Mouse (Mus musculus): ENCODE results near the gene Tmem97. TPM values are rescaled to one million over a fixed set of nuclear protein-coding genes. Genes with fewer than 3 reads are reported as not detected.
"Not testable (repeated sequence)": the region's sequence is repeated elsewhere in the genome, so short reads cannot be mapped to it uniquely, and the experiment has no call there.

The Tmem97 gene
- total RNA-seq, 2 experiments from 2014 or later: 37.8 to 59.8 TPM

DNA sequence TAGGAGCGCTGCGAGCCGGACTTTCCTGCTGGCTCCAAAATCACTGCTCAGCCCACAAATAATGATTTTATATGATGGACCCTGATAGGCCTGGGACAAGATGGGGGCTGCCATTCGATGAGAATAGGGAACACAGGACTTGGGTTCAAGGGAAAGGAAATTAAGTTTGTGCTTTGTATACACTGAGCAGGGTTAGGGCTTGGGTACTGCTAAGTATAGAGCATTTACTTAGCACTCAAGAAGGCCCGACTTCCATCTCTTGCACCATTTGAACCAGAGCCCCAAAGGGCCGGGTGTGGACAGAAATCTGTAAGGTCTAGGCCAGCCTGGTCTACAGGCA is 452 bp upstream of the Tmem97 start:
- DNase-seq: no peak

DNA sequence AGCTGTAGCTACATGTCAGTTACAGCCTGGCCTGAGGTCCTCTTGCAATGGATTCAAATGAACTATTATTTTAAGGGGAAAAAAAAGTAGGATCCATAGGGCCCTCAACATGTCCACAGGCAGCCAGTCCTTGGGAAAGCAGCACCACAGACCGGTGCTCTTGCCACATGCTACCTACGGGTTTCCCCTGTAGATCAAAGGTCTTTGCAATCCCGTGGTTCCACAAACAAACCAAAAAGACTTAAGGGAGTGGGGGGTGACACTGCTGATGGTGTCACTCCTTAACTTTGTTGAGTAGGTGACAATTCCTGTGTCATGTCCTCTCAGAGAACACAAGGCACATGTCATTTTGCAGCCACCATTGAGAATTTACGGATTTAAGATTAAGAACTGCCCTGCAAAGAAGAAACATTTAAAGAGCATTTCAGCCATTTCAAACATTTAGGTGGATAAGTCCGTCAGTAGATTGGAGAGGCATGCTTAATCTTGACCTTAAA is 1.0 kb downstream of the Tmem97 start:
- DNase-seq: no peak

DNA sequence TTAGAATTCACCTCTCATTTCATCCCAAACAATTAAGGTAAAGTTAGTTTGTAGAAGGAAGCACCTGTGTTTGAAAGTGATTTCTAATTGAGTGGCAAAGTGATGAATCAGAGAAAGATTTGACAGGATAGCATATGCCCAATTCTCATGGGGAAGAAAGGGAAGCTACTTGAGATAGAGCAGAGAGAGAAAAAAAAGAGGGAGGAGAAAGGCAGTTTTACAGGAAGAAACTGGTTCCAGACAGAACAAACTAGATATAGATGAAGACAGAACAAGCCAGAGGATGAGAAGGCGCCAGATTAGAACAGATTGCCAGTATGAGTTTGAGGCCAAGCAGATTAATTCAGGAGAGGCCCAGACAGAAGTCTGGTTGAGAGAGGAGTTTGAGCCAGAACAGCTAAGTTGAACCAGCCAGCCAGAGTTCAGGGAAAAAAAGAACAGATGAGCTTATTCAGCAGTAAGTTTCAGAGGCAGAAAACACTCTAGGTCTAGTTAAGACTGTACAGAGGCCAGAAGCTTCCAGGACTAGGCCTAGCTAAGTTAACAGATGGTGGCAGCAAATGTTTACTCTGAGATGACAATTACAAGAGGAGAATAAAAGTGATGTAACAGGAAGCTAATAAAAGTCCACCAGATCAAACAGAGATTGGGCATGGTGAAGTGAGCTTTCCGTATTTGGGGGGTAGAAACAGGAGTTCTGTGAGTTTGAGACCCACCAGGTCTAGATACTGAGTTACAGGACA is 2.7 kb downstream of the Tmem97 start:
- DNase-seq: no peak

DNA sequence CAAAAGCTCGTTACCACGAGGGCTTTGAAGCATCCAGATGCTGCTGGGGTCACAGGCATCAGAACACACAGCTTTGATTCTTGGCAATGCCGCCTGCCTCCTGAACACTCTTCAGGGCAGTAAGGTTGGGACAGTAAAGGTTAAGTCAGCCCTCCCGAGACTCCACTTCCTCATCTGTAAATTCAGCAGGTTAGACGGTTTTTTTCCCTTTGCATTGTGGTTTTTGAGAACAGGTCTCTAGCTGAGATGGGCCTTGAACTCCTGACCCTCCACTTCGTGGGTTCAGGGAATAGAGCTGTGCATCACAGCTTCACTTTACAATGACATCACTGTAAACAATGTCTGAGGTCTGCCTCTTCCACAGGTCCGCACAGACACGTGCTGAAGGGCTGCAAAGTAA is 5.4 kb downstream of the Tmem97 start:
- no peak for DNase-seq

DNA sequence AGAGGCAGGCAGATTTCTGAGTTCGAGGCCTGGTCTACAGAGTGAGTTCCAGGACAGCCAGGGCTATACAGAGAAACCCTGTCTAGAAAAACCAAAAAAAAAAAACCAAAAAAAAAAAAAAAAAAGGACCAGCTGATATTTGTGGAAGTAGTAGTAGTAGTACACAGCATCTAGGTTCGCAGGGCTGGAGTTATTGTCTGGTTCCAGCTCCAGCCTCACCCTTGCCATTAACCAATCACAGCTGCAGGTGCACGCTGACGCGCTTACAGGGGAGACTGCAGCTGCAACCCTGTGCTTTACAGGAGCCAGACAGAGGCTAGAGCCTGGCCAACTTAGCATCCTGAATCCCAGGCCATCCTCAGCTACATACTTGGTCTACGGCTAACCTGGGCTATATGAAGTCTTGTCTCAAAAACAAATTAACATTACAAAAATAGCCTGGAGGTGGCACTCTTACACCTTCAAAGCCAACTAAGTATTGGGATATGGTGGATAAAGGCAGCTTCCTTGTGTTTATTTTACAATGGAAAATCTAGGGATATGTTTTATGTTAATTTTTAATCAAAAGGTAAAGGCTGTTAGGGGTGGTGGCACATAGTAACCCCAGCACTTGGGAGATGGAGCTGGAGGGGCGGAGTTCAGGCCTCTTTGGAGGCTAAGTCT is 6.0 kb downstream of the Tmem97 start:
- no peak for DNase-seq

DNA sequence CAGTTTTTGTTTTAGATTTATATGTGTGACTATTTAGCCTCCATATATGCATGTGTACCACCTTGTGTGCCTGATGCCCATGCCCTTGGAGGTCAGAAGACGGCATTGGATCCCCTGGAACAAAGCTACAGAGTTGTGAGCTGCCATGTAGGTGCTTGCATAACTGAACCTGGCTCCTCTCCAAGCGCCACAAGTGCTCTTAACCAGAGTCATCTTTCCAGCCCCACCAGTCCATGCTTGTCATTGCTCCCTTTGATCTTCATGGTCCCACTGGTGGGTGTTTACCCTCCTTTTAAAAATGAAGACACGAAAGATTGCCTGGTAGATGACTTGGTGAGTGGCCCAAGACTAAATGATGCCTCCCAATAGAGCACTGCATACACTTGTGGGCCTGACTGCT is 10.2 kb downstream of the Tmem97 start:
- DNase-seq: peak; percentile 44 to 48

DNA sequence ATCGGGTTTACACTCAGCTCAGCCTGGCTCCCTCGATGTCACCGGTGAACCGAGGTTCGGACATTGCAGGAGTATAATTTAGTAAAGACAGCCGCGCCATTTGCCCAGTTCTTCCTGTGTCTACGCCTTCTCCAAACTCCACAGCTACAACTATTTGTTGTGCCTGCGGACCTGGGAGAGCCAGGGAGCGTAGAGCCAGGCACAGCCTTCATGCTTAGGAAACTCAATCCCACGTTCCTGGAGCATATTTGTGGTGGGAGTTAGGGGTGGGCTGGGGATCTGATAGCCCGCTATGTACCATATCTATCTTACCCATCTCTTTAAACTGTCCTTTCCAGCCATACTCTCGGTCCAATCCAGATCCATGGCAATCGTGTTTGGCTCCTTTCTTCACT is 13.9 kb downstream of the Tmem97 start:
- DNase-seq: no peak

DNA sequence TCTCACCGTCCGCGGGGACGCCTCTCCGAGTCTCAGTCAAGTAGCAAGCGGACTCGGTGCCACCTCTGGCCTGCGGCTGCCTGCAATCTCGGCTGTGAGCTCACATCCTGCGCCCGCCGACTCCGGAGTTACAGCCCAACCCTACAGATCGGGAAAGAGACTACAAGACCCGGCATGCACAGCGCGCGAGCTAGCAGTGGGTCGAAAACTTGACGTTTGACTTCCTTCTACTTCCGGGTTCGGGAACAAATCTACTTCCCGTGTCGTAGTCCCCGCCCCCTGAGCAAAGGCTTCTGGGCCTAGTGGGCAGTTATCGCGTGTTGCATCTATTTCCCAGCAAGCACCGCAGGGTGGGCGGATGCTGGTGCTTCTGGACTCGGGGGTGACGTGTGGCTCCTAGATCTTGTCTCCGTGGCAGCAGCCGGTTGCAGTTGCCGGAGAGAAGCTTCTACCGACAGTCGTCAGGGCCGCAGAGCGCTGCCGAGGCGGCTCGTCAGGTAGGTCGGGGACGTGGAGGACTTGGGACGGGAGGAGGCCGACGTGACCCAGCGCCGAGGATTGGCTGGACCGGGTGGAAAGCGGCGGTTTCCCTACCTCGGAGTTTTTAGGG is 14.4 kb downstream of the Tmem97 start, which contains the start of the genes Tnfaip1 and Ift20:
Gene Tnfaip1 (minus strand): TSS at position 253 of the 610 bp plus-strand sequence.
Gene Ift20 (plus strand): TSS at position 282 of the 610 bp plus-strand sequence.
- peak; percentile 98 for DNase-seq

DNA sequence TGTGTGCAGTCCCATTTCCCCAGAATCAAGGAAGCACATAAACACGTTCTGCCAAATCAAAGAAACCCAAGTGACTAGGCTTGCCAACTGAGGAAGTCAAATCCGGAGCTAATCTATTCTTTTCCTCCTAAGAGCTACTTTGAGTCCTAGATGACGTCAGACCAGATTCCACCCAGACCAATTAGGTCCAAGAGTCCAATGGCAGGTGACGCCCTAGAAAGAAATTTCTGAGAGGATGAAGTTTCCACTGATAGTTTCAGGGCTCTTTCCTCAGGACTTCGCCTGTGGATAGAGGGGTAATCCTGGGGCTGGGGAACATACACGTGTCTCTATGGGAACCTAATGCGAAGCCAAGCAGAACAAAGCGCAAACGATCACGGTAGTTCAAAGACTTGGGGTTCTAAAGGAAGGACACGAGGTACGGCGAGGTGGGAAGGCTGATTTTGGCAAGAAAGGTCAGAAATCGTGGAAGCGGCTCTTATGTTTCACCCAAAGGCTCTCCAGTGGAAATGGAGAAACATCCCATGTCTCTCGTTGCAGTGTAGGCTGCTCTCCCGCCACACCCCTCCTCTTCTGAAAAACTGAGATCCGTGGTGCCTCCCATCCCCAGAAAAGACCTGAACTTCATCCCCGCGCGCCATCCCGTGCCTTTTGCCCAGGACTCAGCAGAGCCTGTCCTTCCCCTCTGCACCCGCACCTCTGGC is 15.0 kb downstream of the Tmem97 start:
- DNase-seq: peak; percentile 40 to 42

DNA sequence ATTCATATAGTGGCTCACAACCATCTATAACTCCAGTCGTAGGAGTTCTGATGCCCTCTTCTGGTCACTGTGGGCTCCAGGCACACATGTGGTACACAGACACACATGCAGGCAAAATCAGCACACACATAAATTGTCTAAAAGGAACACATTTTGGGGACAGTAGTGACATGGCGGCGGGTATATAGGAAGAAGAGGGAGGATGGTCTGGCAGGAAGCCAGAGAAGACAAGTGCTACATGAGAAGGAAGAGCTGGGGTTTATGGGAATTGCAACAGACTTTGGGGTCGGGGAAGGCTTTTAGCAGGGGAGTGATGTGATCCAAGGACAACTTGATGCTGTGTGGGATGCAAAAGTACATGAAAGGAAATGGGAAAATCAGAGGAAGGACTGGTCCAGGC is 16.1 kb downstream of the Tmem97 start:
- no peak for DNase-seq

DNA sequence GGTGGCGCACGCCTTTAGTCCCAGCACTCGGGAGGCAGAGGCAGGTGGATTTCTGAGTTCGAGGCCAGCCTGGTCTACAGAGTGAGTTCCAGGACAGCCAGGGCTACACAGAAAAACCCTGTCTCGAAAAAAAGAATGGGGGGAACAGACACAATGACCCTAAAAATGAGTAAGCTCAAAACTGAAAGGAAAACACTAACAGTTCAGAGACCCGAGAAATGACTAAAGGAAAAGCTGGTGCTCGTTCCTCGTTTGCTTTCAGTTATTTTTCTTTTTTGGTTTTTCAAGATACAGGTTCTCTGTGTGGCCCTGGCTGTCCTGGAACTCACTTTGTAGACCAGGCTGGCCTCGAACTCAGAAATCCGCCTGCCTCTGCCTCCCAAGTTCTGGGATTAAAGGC is 19.1 kb downstream of the Tmem97 start:
- DNase-seq: not testable (repeated sequence)

DNA sequence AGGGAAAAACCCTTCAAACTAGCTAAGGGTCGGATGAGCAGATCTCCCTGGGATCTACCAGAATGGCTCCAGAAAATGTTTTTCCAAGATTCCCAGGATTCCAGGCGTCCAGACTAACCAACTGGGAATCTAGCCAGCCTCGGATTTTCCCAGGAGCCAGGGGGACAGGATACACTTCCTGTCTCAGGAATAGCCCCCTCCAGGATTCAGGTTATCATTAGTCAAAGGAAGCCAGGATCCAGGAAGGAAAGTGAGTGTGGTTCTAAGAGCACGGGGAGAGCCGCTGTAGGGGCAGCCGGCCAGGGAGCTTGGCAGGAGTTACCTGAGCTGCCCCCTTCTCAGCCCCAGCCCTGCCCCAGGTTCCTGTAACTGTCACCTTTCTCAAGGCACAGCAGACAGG is 19.5 kb downstream of the Tmem97 start:
- DNase-seq: peak; percentile 39 to 69

DNA sequence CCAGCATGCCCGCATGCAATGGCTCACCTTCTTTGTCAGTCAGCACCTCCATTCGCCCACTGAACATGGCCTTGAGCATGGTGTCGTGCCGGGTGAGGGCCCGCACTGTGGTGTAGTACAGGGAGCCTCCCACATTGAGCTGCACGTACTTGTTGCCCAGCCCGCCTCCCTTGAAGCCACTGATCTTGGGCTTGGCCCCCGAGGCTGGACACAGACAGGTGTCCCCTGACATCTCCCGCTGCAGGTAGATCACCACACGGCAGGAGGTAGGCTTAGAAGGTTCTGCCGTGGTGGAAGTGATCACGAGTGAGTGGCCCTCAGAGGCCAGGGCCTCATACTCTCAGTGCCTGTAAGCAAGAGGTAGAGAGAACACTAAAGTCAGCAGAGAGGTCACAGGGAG is 20.6 kb downstream of the Tmem97 start:
- no peak for DNase-seq

DNA sequence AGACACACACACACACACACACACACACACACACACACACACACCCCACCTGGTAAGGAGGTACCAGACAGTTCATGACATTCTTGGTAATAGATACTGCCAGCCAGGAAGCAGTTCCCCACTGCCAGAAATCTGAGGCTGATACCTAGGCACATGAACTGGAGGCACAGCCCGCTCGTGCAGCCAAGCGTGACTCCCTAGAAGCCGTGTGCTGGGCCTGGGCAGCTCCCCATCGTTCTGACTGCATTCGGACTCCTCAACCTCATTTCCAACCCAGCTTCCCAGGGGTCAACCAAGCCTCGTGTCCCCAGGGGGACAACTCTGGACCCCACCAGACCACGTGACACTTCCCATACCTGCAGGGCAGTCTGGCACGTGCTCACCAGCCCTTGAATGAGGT is 21.9 kb downstream of the Tmem97 start:
- DNase-seq: no peak

DNA sequence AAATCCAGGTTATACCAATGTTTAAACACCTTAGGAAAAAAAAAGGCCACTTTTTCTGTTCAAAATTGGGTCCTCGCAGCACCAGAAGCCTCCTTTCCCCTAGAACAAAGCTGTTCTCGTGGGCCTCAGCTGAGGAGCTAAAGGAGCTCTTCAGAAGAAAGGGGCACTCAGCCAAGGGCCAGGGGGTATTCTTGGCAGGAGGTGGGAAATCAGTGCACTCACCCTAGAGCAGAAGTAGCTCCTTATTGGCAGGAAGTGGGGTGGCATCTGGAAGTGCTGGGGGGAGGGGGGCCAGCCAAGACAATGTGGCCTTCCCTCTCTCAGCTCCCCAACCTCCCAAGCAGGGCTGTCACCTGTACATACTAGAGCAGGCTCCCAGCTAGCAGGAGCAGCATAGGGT is 25.7 kb downstream of the Tmem97 start:
- DNase-seq: no peak

DNA sequence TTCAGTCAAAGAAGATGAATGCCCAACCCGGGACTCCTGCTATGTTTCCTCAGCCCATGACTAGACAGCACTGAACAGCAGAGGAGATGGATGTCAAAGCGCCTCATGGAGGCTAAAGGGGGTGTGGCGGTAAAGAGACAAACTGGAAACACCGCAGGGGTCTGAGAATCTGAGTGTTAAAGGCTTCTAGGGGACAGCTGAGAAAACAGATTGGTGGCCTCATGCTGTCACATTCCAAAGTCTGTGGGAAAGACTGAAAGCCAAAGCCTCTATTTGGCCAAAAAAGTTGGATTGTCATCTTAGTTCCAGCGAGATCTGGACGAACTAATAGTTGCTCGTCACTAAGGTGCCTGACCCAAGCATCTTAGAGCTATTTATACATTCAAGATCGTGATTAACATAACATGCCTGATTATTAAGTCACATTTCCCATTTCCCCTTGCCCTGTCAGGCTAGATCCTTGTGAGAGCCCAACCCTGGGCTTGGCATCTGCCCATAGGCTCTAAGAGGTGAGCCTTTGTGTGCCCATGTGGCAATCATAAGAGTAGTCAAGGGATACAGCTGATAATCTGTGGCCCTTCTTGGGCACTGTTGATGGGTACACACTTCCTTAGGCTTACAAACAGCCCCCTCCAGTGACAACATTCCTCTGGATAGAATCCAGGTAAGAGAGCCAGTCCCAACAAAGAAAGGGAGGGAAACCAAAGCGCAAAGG is 27.2 kb downstream of the Tmem97 start:
- DNase-seq: no peak

DNA sequence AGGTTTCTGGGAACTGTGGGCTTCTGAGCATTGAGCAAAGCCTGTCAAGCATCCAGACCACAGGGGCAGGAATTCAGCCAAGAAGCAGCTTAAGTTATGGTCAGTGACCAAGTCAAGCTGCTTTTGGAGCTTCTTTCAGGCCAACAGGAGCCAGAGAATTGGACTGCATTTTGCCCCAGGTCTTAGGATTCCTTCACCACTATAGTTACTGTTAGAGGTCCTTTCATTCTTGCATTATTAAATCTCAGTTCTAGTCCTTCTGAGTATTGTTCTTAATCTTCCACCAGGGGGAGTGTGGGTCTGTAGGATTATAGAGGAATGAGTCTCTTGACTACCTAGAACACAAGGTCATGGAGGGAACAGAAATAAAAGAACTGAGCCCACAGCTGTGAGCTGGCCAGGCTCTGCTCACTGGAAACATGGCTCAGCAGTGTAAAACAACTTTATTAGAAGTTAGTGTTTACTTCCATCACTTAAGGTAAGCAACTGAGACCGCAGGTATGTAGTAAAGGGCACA is 28.0 kb downstream of the Tmem97 start:
- peak; percentile 25 to 44 for DNase-seq

DNA sequence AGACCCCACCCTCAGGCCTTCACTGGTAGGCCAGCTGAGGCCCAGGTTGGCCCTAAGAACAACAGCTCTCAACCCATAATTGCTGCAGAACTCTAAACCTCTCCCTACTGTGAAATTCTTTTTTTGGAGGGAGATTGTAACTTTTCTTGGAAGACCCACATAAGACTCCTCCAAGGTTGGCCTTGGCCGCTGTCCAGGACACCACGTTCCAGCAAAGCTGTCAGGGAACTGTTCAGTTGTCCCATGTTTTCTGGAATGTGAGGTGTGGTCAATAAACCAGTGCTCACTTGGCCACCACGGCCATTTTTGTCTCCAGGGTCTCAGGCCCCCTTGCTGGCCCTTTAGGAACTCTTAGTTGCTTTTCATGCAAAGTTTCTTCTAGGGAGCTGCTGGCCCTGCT is 28.7 kb downstream of the Tmem97 start:
- no peak for DNase-seq

DNA sequence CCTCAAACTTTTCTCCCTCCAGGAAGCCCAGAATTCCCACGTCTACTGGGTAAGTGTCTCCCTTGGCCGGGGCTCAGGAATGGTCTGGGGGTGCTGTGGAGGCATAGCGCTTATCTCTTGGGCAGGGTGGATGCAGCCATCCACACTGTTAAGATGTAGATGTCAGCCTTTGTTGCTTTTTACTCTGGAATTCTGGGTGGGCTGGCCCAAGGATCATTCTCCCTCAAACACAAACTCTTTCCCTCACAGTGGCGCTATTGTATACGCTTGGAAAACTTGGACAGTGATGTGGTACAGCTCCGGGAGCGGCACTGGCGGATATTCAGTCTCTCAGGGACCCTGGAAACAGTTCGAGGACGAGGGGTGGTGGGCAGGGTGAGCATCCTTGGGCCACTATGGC is 31.6 kb downstream of the Tmem97 start:
- DNase-seq: no peak

DNA sequence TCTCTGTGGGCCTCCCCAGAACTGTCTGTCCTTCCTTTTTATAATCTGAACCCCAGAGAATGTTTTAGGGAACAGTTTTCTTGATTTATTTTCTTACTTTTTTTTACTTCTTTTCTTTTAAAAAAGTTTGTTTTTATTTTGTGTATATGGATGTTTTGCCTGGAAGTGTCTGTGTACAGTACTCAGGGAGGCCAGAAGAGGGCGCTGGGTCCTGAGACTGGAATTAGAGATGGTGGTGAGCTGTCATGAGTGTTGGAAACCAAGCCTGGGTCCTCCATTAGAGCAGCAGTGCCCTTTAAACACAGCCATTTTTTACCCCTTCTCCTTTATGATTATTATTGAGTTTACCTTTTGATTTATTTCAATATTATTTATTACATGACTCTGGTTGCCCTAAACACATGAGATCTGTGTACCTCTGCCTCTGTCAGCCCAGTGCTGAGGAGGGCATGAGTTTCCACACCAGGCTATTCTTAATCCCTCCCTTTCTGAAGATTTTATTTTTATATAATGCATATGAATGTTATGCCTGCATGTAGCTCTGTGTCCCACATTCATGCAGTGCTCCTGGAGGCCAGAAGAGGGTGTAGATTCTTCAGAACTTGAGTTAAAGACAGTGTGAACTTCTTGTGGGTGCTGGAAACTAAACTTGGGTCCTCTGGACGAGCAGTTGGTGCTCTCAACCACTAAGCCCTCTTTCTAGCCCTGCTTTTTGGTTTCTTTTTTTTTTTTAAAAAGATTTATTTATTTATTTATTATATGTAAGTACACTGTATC is 34.8 kb downstream of the Tmem97 start:
- no peak for DNase-seq
